Mouse (Mus musculus) stomach, embryonic 15.5 days (tissue): ENCODE measurements around the gene A530064D06Rik. TPM values are rescaled to one million over a fixed set of nuclear protein-coding genes. Genes with fewer than 3 reads are reported as not detected.
A peak's percentile ranks its signal among the peaks of the same experiment; 100 is the strongest.

Experiments
- ATAC-seq: fragments of 200-750 bp; cut with Nextera tagmentation; 2 replicates; pipeline ENCODE4 v1.8.0; 2017; ENCODE audit warnings: low read depth, moderate number of reproducible peaks, moderate TSS enrichment; ENCODE audit not compliant: insufficient read depth, low FRiP score
- H3K27ac ChIP-seq: fragments of 300-500 bp; sonication (generic); 2 replicates; pipeline ENCODE4 v1.5.1; 2015; ENCODE audit warnings: mild to moderate bottlenecking, inconsistent platforms
- H3K27me3 ChIP-seq: fragments of 300-500 bp; sonication (generic); replicated peaks from 2 replicates; pipeline ENCODE4 v1.6.1; 2015; ENCODE audit warnings: inconsistent platforms
- H3K36me3 ChIP-seq: fragments of 300-500 bp; sonication (generic); 2 replicates; pipeline ENCODE4 v1.6.1; 2015; ENCODE audit warnings: inconsistent platforms
- H3K4me1 ChIP-seq: fragments of 300-500 bp; sonication (generic); 2 replicates; pipeline ENCODE4 v1.6.1; 2015; ENCODE audit warnings: inconsistent platforms
- H3K4me2 ChIP-seq: fragments of 300-500 bp; sonication (generic); 2 replicates; pipeline ENCODE4 v1.6.1; 2015; ENCODE audit warnings: mild to moderate bottlenecking, inconsistent platforms
- H3K4me3 ChIP-seq: fragments of 300-500 bp; sonication (generic); replicated peaks from 2 replicates; pipeline ENCODE4 v1.5.1; 2015; ENCODE audit warnings: inconsistent platforms
- H3K9ac ChIP-seq: fragments of 300-500 bp; sonication (generic); 2 replicates; pipeline ENCODE4 v1.6.1; 2015; ENCODE audit warnings: inconsistent platforms
- H3K9me3 ChIP-seq: fragments of 300-500 bp; sonication (generic); 2 replicates; pipeline ENCODE4 v1.6.1; 2016; ENCODE audit warnings: inconsistent platforms
- WGBS: fragments of 180-500 bp; shearing (Covaris S2); methylation state at CpG from one replicate; pipeline ENCODE4 v1.1.7; 2015; 5-methylcytosine and 5-hydroxymethylcytosine counted together
- polyA plus RNA-seq: library from polyadenylated mRNA; unstranded; fragments of >200 nt; fragmentation: Nextera tagmentation; extraction: Ambion mirVana; gene quantifications from 2 replicates; pipeline ENCODE4 v1.2.1, GENCODE M21; 2015

The A530064D06Rik gene
- polyA plus RNA-seq, 1 experiment from 2014 or later, result 0.32 TPM

DNA sequence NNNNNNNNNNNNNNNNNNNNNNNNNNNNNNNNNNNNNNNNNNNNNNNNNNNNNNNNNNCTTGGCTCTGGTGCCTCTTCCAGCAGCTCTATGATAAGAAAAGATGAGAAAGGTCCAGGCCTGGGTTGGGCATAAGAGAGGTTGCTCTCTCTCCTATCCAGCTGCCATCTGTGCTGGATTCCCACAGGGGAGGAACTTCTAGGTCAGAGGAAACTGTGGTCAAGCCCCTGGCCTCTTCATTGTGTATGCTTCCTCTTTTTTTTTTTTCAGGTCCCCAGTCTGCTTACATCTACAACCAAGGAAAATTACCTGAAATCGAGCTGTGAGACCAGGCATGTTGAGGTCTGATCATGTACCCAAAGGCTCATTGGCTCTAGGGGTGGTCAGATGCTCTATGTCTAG, 48.5 kb downstream of the A530064D06Rik start:
- H3K4me2 ChIP-seq, result no peak overlapping the region
- no peak for ATAC-seq
- H3K27ac ChIP-seq, result no peak overlapping the region
- no peak overlapping the region for H3K4me3 ChIP-seq
- WGBS, result 61% methylated on average over 1 of the region's 1 CpGs
- no peaks in the 10 kb centered on the region for H3K9me3 ChIP-seq
- no peaks in the 10 kb centered on the region for H3K36me3 ChIP-seq
- H3K9ac ChIP-seq, result no peak overlapping the region
- H3K4me1 ChIP-seq, result no peaks in the 10 kb centered on the region
- no peaks in the 10 kb centered on the region for H3K27me3 ChIP-seq

DNA sequence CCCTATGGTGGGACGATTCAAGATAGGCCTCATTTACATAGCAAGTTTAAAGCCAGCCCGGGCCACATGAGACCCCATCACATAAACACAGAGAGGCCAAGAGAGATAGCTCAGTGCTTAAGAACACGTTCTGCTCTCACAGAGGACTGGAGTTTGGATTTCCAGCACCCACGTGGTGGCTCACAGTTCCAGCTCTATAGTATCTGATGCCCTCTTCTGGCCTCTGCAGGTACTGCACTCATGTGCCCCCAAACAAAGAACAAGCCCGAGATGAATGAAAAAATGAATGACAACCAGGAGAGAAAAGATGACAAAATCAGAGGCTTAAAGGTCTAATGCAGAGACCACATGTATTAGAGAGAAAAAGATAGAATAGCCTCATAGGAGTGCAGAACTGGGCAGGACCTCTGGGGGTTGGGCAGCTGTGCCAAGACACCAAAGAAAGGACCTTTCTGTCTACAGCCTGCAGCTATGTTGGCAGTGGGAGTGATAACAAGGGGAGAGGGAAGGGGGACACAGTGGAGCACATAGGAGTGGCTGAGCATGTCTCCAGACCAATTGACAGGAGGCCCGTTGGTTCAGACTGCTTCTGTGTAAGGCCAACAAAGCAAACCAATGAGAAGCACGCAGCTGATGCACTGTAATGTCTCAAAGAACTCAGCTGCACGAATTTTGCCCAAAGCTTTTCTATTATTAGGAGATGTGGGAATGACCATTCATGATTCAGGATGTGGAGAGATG, 56.4 kb downstream of the A530064D06Rik start:
- no peak for ATAC-seq
- Histone ChIP-seq H3K4me2 (no peak overlapping the region), H3K36me3 (no peaks in the 10 kb centered on the region), H3K4me1 (no peaks in the 10 kb centered on the region), H3K9ac (no peak overlapping the region), H3K4me3 (no peak overlapping the region), H3K27ac (no peak overlapping the region), H3K27me3 (no peaks in the 10 kb centered on the region), H3K9me3 (no peaks in the 10 kb centered on the region)
- 44% methylated on average over 8 of the region's 8 CpGs for WGBS

GRCm38 (mm10) chr17:48108520-48108919, 58.6 kb downstream of the A530064D06Rik start:
- H3K27me3 ChIP-seq, result no peaks in the 10 kb centered on the region
- ATAC-seq, result no peak
- H3K27ac ChIP-seq, result no peak overlapping the region
- H3K4me2 ChIP-seq, result no peak overlapping the region
- H3K9me3 ChIP-seq, result no peaks in the 10 kb centered on the region
- H3K4me1 ChIP-seq, result no peaks in the 10 kb centered on the region
- no peak overlapping the region for H3K9ac ChIP-seq
- H3K36me3 ChIP-seq, result no peaks in the 10 kb centered on the region
- 80% methylated on average over 3 of the region's 3 CpGs for WGBS
- H3K4me3 ChIP-seq, result no peak overlapping the region

GRCm38 (mm10) chr17:48107862-48108261, 59.2 kb downstream of the A530064D06Rik start:
- Histone ChIP-seq H3K27me3 (no peaks in the 10 kb centered on the region), H3K4me2 (no peak overlapping the region), H3K9me3 (no peaks in the 10 kb centered on the region), H3K36me3 (no peaks in the 10 kb centered on the region), H3K4me1 (no peaks in the 10 kb centered on the region), H3K27ac (no peak overlapping the region), H3K4me3 (no peak overlapping the region), H3K9ac (no peak overlapping the region)
- ATAC-seq, result no peak
- 55% methylated on average over 6 of the region's 6 CpGs for WGBS

DNA sequence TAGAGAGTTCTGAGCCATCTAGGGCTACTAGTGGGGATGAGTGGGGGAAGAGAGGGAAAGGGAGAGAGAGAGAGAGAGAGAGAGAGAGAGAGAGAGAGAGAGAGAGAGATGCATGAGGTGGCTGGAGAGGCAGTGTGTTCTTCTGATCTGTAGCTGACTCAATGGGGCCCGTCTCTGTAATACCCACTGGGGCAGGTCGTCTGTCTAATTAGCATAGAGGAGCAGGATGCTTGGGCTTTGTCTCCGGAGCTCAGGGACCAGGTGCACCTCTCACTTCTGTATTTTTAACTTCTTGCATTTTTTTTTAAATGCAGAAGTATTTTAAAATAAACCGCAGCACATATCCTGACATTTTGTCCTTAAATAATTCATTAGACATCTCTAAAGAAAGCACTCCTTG, 59.7 kb downstream of the A530064D06Rik start:
- no peak for ATAC-seq
- Histone ChIP-seq H3K36me3 (no peaks in the 10 kb centered on the region), H3K4me1 (no peaks in the 10 kb centered on the region), H3K4me3 (no peak overlapping the region), H3K9ac (no peak overlapping the region), H3K27me3 (no peaks in the 10 kb centered on the region), H3K4me2 (no peak overlapping the region), H3K9me3 (no peaks in the 10 kb centered on the region), H3K27ac (no peak overlapping the region)
- 59% methylated on average over 4 of the region's 4 CpGs for WGBS

GRCm38 (mm10) chr17:48100441-48101417, 66.3 kb downstream of the A530064D06Rik start:
- Histone ChIP-seq H3K4me3 (peak overlapping the region; percentile 30), H3K27me3 (peaks cover 31% of the 10 kb centered on the region), H3K9me3 (no peaks in the 10 kb centered on the region), H3K36me3 (no peaks in the 10 kb centered on the region), H3K27ac (no peak overlapping the region), H3K9ac (no peak overlapping the region), H3K4me2 (peak overlapping the region; percentile 51), H3K4me1 (peaks cover 33% of the 10 kb centered on the region)
- peak; percentile 74 for ATAC-seq
- WGBS, result 10% methylated on average over 20 of the region's 21 CpGs

DNA sequence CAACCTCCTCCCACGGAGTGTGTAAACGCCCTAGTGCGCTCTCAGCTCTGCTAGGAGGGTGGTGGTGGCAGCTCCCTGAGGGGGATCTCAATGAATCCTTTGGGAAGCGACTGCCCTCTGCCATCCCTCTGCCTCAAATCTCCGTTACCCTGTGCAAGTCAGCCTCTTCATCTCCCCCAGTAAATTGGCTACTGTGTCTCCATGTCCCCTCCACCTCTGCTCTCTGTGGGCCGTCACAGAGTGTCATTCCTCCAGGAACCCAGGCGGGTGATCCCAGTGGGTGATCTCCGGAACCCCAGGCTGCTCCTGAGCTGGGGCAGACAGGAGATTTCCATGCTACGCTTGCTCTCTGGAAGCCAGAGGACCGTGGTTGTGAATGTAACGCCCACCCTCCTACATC, 67.8 kb downstream of the A530064D06Rik start:
- no peak overlapping the region; the same call in 1 of the 2 replicates for H3K4me3 ChIP-seq
- H3K9ac ChIP-seq, result no peak overlapping the region
- H3K27ac ChIP-seq, result no peak overlapping the region
- ATAC-seq, result no peak
- 43% methylated on average over 11 of the region's 11 CpGs for WGBS
- no peaks in the 10 kb centered on the region for H3K36me3 ChIP-seq
- H3K4me1 ChIP-seq, result peaks cover 34% of the 10 kb centered on the region
- H3K27me3 ChIP-seq, result peaks cover 44% of the 10 kb centered on the region
- peak overlapping the region; percentile 70; the same call in 1 of the 2 replicates for H3K4me2 ChIP-seq
- no peaks in the 10 kb centered on the region for H3K9me3 ChIP-seq

Other genes with a start within 250 kb of the A530064D06Rik start
- gene Foxp4, start 242.6 kb downstream of the A530064D06Rik start, polyA plus RNA-seq, result 25.0 and 30.9 TPM in 2 replicates
- 0.18 TPM in 1 of 2 replicates, not detected in the other for gene 1700122O11Rik, start 129.0 kb downstream of the A530064D06Rik start, polyA plus RNA-seq
- gene 1700067P10Rik, start 78.0 kb downstream of the A530064D06Rik start, polyA plus RNA-seq, result not detected in 2 replicates
- gene 9830107B12Rik, start 21.0 kb downstream of the A530064D06Rik start, polyA plus RNA-seq, result 0.19 and 0.27 TPM in 2 replicates
- 0.34 and 0.60 TPM in 2 replicates for gene Trem1, start 65.5 kb upstream of the A530064D06Rik start, polyA plus RNA-seq
- 1.1 and 1.6 TPM in 2 replicates for gene Trem3, start 80.5 kb upstream of the A530064D06Rik start, polyA plus RNA-seq
- gene Treml4, start 97.0 kb upstream of the A530064D06Rik start, polyA plus RNA-seq, result 1.3 TPM in 2 replicates
- gene Treml2, start 132.2 kb upstream of the A530064D06Rik start, polyA plus RNA-seq, result 0.30 and 0.48 TPM in 2 replicates
- gene B430306N03Rik, start 148.9 kb upstream of the A530064D06Rik start, polyA plus RNA-seq, result 0.68 and 0.99 TPM in 2 replicates
- 3.3 and 4.4 TPM in 2 replicates for gene Trem2, start 179.1 kb upstream of the A530064D06Rik start, polyA plus RNA-seq
- 0.42 and 0.84 TPM in 2 replicates for gene Treml1, start 192.6 kb upstream of the A530064D06Rik start, polyA plus RNA-seq
- 11.4 and 12.3 TPM in 2 replicates for gene Nfya, start 242.6 kb upstream of the A530064D06Rik start, polyA plus RNA-seq
- gene Oard1, start 242.7 kb upstream of the A530064D06Rik start, polyA plus RNA-seq, result 61.1 and 68.7 TPM in 2 replicates